Mouse (Mus musculus) heart, embryonic 11.5 days (tissue): ENCODE results near the gene Efcc1. TPM values are rescaled to one million over a fixed set of nuclear protein-coding genes. Genes with fewer than 3 reads are reported as not detected.
A peak's percentile ranks its signal among the peaks of the same experiment; 100 is the strongest.

Experiments
- ATAC-seq: fragments of 200-750 bp; cut with Nextera tagmentation; replicated peaks from 2 replicates; pipeline ENCODE4 v1.8.0; 2017; ENCODE audit warnings: moderate library complexity; ENCODE audit not compliant: insufficient number of reproducible peaks, low FRiP score, low TSS enrichment
- H3K27ac ChIP-seq: fragments of 300-500 bp; sonication (generic); 2 replicates; pipeline ENCODE4 v1.5.1; 2014; ENCODE audit warnings: mild to moderate bottlenecking, low read depth, low read length
- H3K27me3 ChIP-seq: fragments of 300-500 bp; sonication (generic); 2 replicates; pipeline ENCODE4 v1.6.1; 2014; ENCODE audit warnings: mild to moderate bottlenecking, low read length, mixed read lengths; ENCODE audit not compliant: control insufficient read depth, insufficient read depth
- H3K36me3 ChIP-seq: fragments of 300-500 bp; sonication (generic); 2 replicates; pipeline ENCODE4 v1.6.1; 2014; ENCODE audit warnings: mild to moderate bottlenecking, low read length, moderate library complexity, mixed read lengths; ENCODE audit not compliant: control insufficient read depth, insufficient read depth
- H3K4me1 ChIP-seq: fragments of 300-500 bp; sonication (generic); 2 replicates; pipeline ENCODE4 v1.6.1; 2014; ENCODE audit warnings: low read length; ENCODE audit not compliant: control insufficient read depth, insufficient read depth
- H3K4me2 ChIP-seq: fragments of 300-500 bp; sonication (generic); 2 replicates; pipeline ENCODE4 v1.6.1; 2014; ENCODE audit warnings: mild to moderate bottlenecking, moderate library complexity
- H3K4me3 ChIP-seq: fragments of 300-500 bp; sonication (generic); 2 replicates; pipeline ENCODE4 v1.5.1; 2014; ENCODE audit warnings: low read depth, low read length
- H3K9ac ChIP-seq: fragments of 300-500 bp; sonication (generic); 2 replicates; pipeline ENCODE4 v1.6.1; 2014; ENCODE audit warnings: mild to moderate bottlenecking, low read depth, low read length, moderate library complexity
- H3K9me3 ChIP-seq: fragments of 300-500 bp; sonication (generic); replicated peaks from 2 replicates; pipeline ENCODE4 v1.6.1; 2016; ENCODE audit warnings: low read length; ENCODE audit not compliant: control insufficient read depth
- WGBS: fragments of 180-500 bp; shearing (Covaris S2); extraction: QIAGEN DNeasy Blood & Tissue Kit; methylation state at CpG from one replicate; pipeline ENCODE4 v1.1.7; 2014; ENCODE audit not compliant: insufficient replicate concordance; 5-methylcytosine and 5-hydroxymethylcytosine counted together
- polyA plus RNA-seq: library from polyadenylated mRNA; unstranded; fragments of >200 nt; fragmentation: Nextera tagmentation; extraction: Ambion mirVana; gene quantifications from 2 replicates; pipeline ENCODE4 v1.2.1, GENCODE M21; 2014

Gene Efcc1
- polyA plus RNA-seq, 1 experiment from 2014 or later = not detected

GRCm38 (mm10) chr6:87728102-87728501, 2.6 kb upstream of the Efcc1 start:
- Histone ChIP-seq H3K36me3 (no peaks in the 10 kb centered on the region), H3K4me1 (peaks cover 15% of the 10 kb centered on the region), H3K9me3 (no peaks in the 10 kb centered on the region), H3K27ac (no peak overlapping the region), H3K4me3 (no peak overlapping the region), H3K9ac (no peak overlapping the region), H3K4me2 (no peak overlapping the region), H3K27me3 (peaks cover 41% of the 10 kb centered on the region)
- 41% methylated on average over 3 of the region's 3 CpGs for WGBS
- no peak for ATAC-seq

- no peak overlapping the region for H3K9ac ChIP-seq
- H3K4me3 ChIP-seq = peak overlapping the region; percentile 64
- H3K4me2 ChIP-seq = peak overlapping the region; percentile 98
- no peaks in the 10 kb centered on the region for H3K36me3 ChIP-seq
- H3K27ac ChIP-seq = no peak overlapping the region
- peaks cover 57% of the 10 kb centered on the region for H3K27me3 ChIP-seq
- 14% methylated on average over 13 of the region's 13 CpGs for WGBS
- no peaks in the 10 kb centered on the region for H3K9me3 ChIP-seq
- H3K4me1 ChIP-seq = peaks cover 22% of the 10 kb centered on the region
- no peak for ATAC-seq
These were observed 528 bp upstream of the Efcc1 start for GRCm38 (mm10) chr6:87730141-87730540.

DNA sequence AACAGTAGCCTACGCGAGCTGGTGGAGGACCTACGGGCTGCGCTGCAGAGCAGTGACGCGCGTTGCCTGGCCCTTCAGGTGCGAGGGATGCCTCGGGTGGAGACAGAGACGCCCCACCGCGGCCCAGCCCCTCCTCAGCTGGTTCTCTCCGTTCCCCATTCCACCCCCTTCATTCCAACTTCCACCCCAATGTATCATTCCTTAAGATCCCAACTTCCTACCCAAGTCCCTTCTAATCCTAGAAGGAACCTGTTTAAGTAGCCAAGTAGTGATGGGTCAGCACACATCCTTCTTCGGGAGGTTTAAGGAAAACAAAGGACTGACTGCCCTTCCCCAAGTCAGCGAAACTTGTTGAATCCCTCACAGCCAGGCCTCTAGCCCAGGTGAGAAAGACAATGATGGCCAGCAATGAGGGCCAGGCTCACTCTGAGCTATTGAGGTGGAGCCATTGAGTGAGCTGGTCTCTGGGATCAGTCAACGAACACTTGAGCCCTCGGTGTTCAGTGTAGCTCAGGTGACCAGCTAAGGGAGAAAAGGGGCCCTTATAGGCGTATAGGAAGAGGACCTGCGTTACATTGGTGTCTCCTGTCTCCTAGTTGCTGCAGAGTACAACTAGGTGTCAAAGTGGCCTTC, 910 bp downstream of the Efcc1 start:
- Histone ChIP-seq H3K4me1 (peaks cover 22% of the 10 kb centered on the region), H3K27ac (no peak overlapping the region), H3K36me3 (no peaks in the 10 kb centered on the region), H3K4me2 (peak overlapping the region; percentile 98), H3K4me3 (peak overlapping the region; percentile 64), H3K9ac (peak overlapping the region; percentile 65), H3K9me3 (no peaks in the 10 kb centered on the region), H3K27me3 (peaks cover 60% of the 10 kb centered on the region)
- no peak for ATAC-seq
- 1% methylated on average over 19 of the region's 19 CpGs for WGBS

GRCm38 (mm10) chr6:87732151-87733011, 1.7 kb downstream of the Efcc1 start:
- Histone ChIP-seq H3K4me2 (peak overlapping the region; percentile 98), H3K9me3 (no peaks in the 10 kb centered on the region), H3K4me3 (peak overlapping the region; percentile 64), H3K36me3 (no peaks in the 10 kb centered on the region), H3K27me3 (peaks cover 60% of the 10 kb centered on the region), H3K27ac (no peak overlapping the region), H3K9ac (no peak overlapping the region), H3K4me1 (peaks cover 22% of the 10 kb centered on the region)
- no peak for ATAC-seq
- WGBS = 3% methylated on average over 48 of the region's 53 CpGs

DNA sequence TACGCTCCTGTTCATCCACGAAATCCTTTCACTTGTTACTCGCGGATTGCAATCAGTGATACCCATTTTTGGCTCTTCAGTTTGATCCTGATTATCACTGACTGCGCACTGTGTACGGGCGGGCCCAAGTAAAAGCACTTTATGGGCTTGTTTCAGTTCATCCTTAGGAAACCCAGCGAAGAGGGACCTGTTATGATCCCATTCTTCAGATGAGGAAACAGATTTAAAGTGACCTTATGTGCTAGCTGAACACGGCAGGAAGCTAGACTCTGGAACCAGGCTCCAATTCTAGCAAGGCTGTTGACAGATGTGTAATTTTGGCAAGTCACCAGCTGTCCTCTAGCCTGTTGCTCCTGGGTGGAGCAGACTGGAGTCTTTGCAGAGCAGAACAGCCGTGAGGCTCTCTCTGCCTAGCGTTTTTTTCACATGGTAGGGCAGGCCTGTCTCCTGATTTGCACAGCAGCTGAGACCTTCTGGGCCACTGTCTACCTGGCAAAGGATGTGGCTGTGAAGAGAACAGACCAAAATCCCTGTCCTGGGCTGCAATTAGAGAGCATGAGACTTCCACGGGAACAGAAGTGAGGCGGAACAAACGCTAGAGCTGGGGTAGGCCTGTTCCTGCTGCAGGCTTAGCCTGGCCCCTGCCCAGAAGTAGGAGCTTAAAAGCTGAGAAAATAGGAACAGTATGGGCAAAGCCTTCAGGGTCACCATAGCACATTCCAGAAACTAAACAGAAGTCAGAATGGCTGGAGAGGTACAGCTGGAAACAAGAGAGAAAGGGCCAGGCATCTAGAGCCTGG, 2.7 kb downstream of the Efcc1 start:
- Histone ChIP-seq H3K27me3 (peaks cover 62% of the 10 kb centered on the region), H3K4me3 (peak overlapping the region; percentile 45; the same call in 1 of the 2 replicates), H3K9me3 (no peaks in the 10 kb centered on the region), H3K27ac (no peak overlapping the region), H3K4me1 (peaks cover 28% of the 10 kb centered on the region), H3K36me3 (no peaks in the 10 kb centered on the region), H3K4me2 (peak overlapping the region; percentile 98), H3K9ac (no peak overlapping the region)
- no peak for ATAC-seq
- 30% methylated on average over 14 of the region's 14 CpGs for WGBS

- Histone ChIP-seq H3K4me2 (no peak overlapping the region), H3K36me3 (no peaks in the 10 kb centered on the region), H3K27me3 (peaks cover 60% of the 10 kb centered on the region), H3K27ac (no peak overlapping the region), H3K4me3 (no peak overlapping the region), H3K4me1 (peaks cover 31% of the 10 kb centered on the region), H3K9me3 (no peaks in the 10 kb centered on the region), H3K9ac (no peak overlapping the region)
- ATAC-seq = no peak
- WGBS = 56% methylated on average over 5 of the region's 5 CpGs
These were observed 3.5 kb downstream of the Efcc1 start for GRCm38 (mm10) chr6:87734136-87734535.

- H3K27me3 ChIP-seq = peaks cover 35% of the 10 kb centered on the region
- no peak overlapping the region for H3K4me2 ChIP-seq
- WGBS = 82% methylated on average over 4 of the region's 4 CpGs
- H3K9me3 ChIP-seq = no peaks in the 10 kb centered on the region
- no peak overlapping the region for H3K9ac ChIP-seq
- no peaks in the 10 kb centered on the region for H3K36me3 ChIP-seq
- no peak overlapping the region for H3K27ac ChIP-seq
- ATAC-seq = no peak
- no peak overlapping the region for H3K4me3 ChIP-seq
- peaks cover 38% of the 10 kb centered on the region for H3K4me1 ChIP-seq
These were observed 6.3 kb downstream of the Efcc1 start for GRCm38 (mm10) chr6:87736923-87737322.

GRCm38 (mm10) chr6:87737921-87738626, 7.4 kb downstream of the Efcc1 start:
- Histone ChIP-seq H3K9ac (no peak overlapping the region; the same call in 1 of the 2 replicates), H3K9me3 (no peaks in the 10 kb centered on the region), H3K27ac (no peak overlapping the region), H3K36me3 (no peaks in the 10 kb centered on the region), H3K4me3 (no peak overlapping the region), H3K4me2 (no peak overlapping the region), H3K27me3 (peaks cover 24% of the 10 kb centered on the region), H3K4me1 (peaks cover 31% of the 10 kb centered on the region)
- 56% methylated on average over 4 of the region's 4 CpGs for WGBS
- no peak for ATAC-seq
